Mouse (Mus musculus) erythroid progenitor cell, adult 5-6 weeks (primary cell): ENCODE results near the gene Uqcc1. TPM values are rescaled to one million over a fixed set of nuclear protein-coding genes. Genes with fewer than 3 reads are reported as not detected.

Experiments
- total RNA-seq, 2 experiments: library from RNA; stranded (forward) in 1 of 2; stranded (reverse) in 1 of 2; fragments of 150-400 nt in 1 of 2; fragments of 186-747, 209-891 nt in 1 of 2; gene quantifications; 2 replicates each; pipeline versions ENCODE4 v1.2.3 to v1.2.4; 2015 to 2017; ENCODE audit warnings: low replicate concordance in 2 of 2

Uqcc1 gene
- total RNA-seq, 2 experiments from 2014 or later, result 1.7 to 2.6 TPM

Other genes with a start within 250 kb of the Uqcc1 start
- 35.6 and 35.7 TPM in 2 replicates for gene Trpc4ap, start 237.9 kb downstream of the Uqcc1 start, total RNA-seq (2015; ENCODE audit: low replicate concordance)
- 19.7 and 49.9 TPM in 2 replicates for gene Trpc4ap, start 237.9 kb downstream of the Uqcc1 start, total RNA-seq (2017; ENCODE audit: low replicate concordance)
- gene Edem2, start 200.8 kb downstream of the Uqcc1 start, total RNA-seq (2015; ENCODE audit: low replicate concordance), result 11.3 and 12.3 TPM in 2 replicates
- gene Edem2, start 200.8 kb downstream of the Uqcc1 start, total RNA-seq (2017; ENCODE audit: low replicate concordance), result 6.2 and 6.7 TPM in 2 replicates
- not detected in 2 replicates for gene Gm17581, start 194.4 kb downstream of the Uqcc1 start, total RNA-seq (2015; ENCODE audit: low replicate concordance)
- gene Gm17581, start 194.4 kb downstream of the Uqcc1 start, total RNA-seq (2017; ENCODE audit: low replicate concordance), result not detected in 2 replicates
- gene Procr, start 179.2 kb downstream of the Uqcc1 start, total RNA-seq (2015; ENCODE audit: low replicate concordance), result not detected in 2 replicates
- gene Procr, start 179.2 kb downstream of the Uqcc1 start, total RNA-seq (2017; ENCODE audit: low replicate concordance), result not detected in 2 replicates
- gene Mmp24, start 155.0 kb downstream of the Uqcc1 start, total RNA-seq (2015; ENCODE audit: low replicate concordance), result not detected in 2 replicates
- not detected in 2 replicates for gene Mmp24, start 155.0 kb downstream of the Uqcc1 start, total RNA-seq (2017; ENCODE audit: low replicate concordance)
- gene BC029722, start 110.9 kb downstream of the Uqcc1 start, total RNA-seq (2015; ENCODE audit: low replicate concordance), result not detected in 2 replicates
- gene BC029722, start 110.9 kb downstream of the Uqcc1 start, total RNA-seq (2017; ENCODE audit: low replicate concordance), result 0.77 and 1.6 TPM in 2 replicates
- gene Eif6, start 103.4 kb downstream of the Uqcc1 start, total RNA-seq (2015; ENCODE audit: low replicate concordance), result 68.1 and 91.0 TPM in 2 replicates
- 11.6 and 28.1 TPM in 2 replicates for gene Eif6, start 103.4 kb downstream of the Uqcc1 start, total RNA-seq (2017; ENCODE audit: low replicate concordance)
- gene Fam83c, start 95.5 kb downstream of the Uqcc1 start, total RNA-seq (2015; ENCODE audit: low replicate concordance), result not detected in 2 replicates
- not detected in 2 replicates for gene Fam83c, start 95.5 kb downstream of the Uqcc1 start, total RNA-seq (2017; ENCODE audit: low replicate concordance)
- not detected in 2 replicates for gene Gm15557, start 10.4 kb upstream of the Uqcc1 start, total RNA-seq (2015; ENCODE audit: low replicate concordance)
- not detected in 2 replicates for gene Gm15557, start 10.4 kb upstream of the Uqcc1 start, total RNA-seq (2017; ENCODE audit: low replicate concordance)
- not detected in 2 replicates for gene Gdf5, start 15.1 kb upstream of the Uqcc1 start, total RNA-seq (2015; ENCODE audit: low replicate concordance)
- not detected in 2 replicates for gene Gdf5, start 15.1 kb upstream of the Uqcc1 start, total RNA-seq (2017; ENCODE audit: low replicate concordance)
- 4.2 and 32.4 TPM in 2 replicates for gene Cep250, start 26.1 kb upstream of the Uqcc1 start, total RNA-seq (2015; ENCODE audit: low replicate concordance)
- gene Cep250, start 26.1 kb upstream of the Uqcc1 start, total RNA-seq (2017; ENCODE audit: low replicate concordance), result 18.5 and 19.2 TPM in 2 replicates
- gene 6430550D23Rik, start 77.7 kb upstream of the Uqcc1 start, total RNA-seq (2015; ENCODE audit: low replicate concordance), result not detected in 2 replicates
- gene 6430550D23Rik, start 77.7 kb upstream of the Uqcc1 start, total RNA-seq (2017; ENCODE audit: low replicate concordance), result 0.26 TPM in 1 of 2 replicates, not detected in the other
- 59.5 and 136 TPM in 2 replicates for gene Ergic3, start 77.7 kb upstream of the Uqcc1 start, total RNA-seq (2015; ENCODE audit: low replicate concordance)
- 18.6 and 22.6 TPM in 2 replicates for gene Ergic3, start 77.7 kb upstream of the Uqcc1 start, total RNA-seq (2017; ENCODE audit: low replicate concordance)
- gene Fer1l4, start 122.6 kb upstream of the Uqcc1 start, total RNA-seq (2015; ENCODE audit: low replicate concordance), result not detected in 2 replicates
- gene Fer1l4, start 122.6 kb upstream of the Uqcc1 start, total RNA-seq (2017; ENCODE audit: low replicate concordance), result not detected in 2 replicates
- gene Spag4, start 134.9 kb upstream of the Uqcc1 start, total RNA-seq (2015; ENCODE audit: low replicate concordance), result not detected in 2 replicates
- not detected in 2 replicates for gene Spag4, start 134.9 kb upstream of the Uqcc1 start, total RNA-seq (2017; ENCODE audit: low replicate concordance)
- gene Cpne1, start 181.7 kb upstream of the Uqcc1 start, total RNA-seq (2015; ENCODE audit: low replicate concordance), result 46.5 and 58.7 TPM in 2 replicates
- 14.9 and 26.0 TPM in 2 replicates for gene Cpne1, start 181.7 kb upstream of the Uqcc1 start, total RNA-seq (2017; ENCODE audit: low replicate concordance)
- 39.4 and 47.6 TPM in 2 replicates for gene Rbm12, start 181.7 kb upstream of the Uqcc1 start, total RNA-seq (2015; ENCODE audit: low replicate concordance)
- gene Rbm12, start 181.7 kb upstream of the Uqcc1 start, total RNA-seq (2017; ENCODE audit: low replicate concordance), result 12.3 and 18.4 TPM in 2 replicates
- gene Gm28036, start 196.8 kb upstream of the Uqcc1 start, total RNA-seq (2015; ENCODE audit: low replicate concordance), result 2.5 TPM in 1 of 2 replicates, not detected in the other
- gene Gm28036, start 196.8 kb upstream of the Uqcc1 start, total RNA-seq (2017; ENCODE audit: low replicate concordance), result 11.3 and 23.7 TPM in 2 replicates
- gene Romo1, start 213.7 kb upstream of the Uqcc1 start, total RNA-seq (2015; ENCODE audit: low replicate concordance), result 26.8 and 43.6 TPM in 2 replicates
- gene Romo1, start 213.7 kb upstream of the Uqcc1 start, total RNA-seq (2017; ENCODE audit: low replicate concordance), result 4.2 and 16.4 TPM in 2 replicates
- gene Nfs1, start 213.9 kb upstream of the Uqcc1 start, total RNA-seq (2015; ENCODE audit: low replicate concordance), result 56.6 and 86.8 TPM in 2 replicates
- gene Nfs1, start 213.9 kb upstream of the Uqcc1 start, total RNA-seq (2017; ENCODE audit: low replicate concordance), result 20.4 and 21.9 TPM in 2 replicates
- 430 and 594 TPM in 2 replicates for gene Rbm39, start 249.9 kb upstream of the Uqcc1 start, total RNA-seq (2015; ENCODE audit: low replicate concordance)
- gene Rbm39, start 249.9 kb upstream of the Uqcc1 start, total RNA-seq (2017; ENCODE audit: low replicate concordance), result 425 and 602 TPM in 2 replicates